Mouse (Mus musculus) ES-Bruce4 (cell line): ENCODE measurements around the gene Thada.
"Not testable (repeated sequence)": the region's sequence is repeated elsewhere in the genome, so short reads cannot be mapped to it uniquely, and the experiment has no call there.

Experiments
- CTCF ChIP-seq: IDR thresholded peaks from one replicate; pipeline ENCODE4 v1.8.1; 2011; ENCODE audit warnings: low read depth, low read length
- EP300 ChIP-seq: IDR thresholded peaks from 2 replicates; pipeline ENCODE4 v1.6.1; 2011; ENCODE audit warnings: low read depth, low read length; ENCODE audit not compliant: insufficient read depth
- POLR2A ChIP-seq: IDR thresholded peaks from one replicate; pipeline ENCODE4 v1.8.1; 2011; ENCODE audit warnings: low read length; ENCODE audit not compliant: insufficient read depth

DNA sequence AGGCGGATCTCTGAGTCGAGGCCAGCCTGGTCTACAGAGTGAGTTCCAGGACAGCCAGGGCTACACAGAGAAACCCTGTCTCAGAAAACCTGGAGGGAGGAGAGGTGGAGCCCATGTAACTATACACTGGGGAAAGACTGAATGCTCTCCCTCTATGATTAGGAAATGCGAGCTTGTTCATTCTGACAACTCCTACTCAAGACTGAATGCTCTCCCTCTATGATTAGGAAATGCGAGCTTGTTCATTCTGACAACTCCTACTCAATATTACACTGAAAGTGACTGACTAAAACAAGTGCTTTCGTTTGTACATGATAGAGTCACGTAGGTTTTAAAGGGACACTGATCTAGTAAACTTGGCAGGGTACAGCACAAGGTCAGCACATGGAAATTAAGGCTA, 174.8 kb downstream of the Thada start:
- not testable (repeated sequence) for TF ChIP-seq CTCF, POLR2A, EP300
